Mouse (Mus musculus) left cerebral cortex, adult 2 months (tissue): ENCODE data around the gene Iqca. TPM values are rescaled to one million over a fixed set of nuclear protein-coding genes. Genes with fewer than 3 reads are reported as not detected.

ENCODE experiments used
- DNase-seq, 2 experiments: peaks; one replicate each; pipeline ENCODE4 v3.0.0; 2021 to 2022; ENCODE audit warnings: low spot score in 2 of 2, mixed read lengths in 1 of 2; ENCODE audit errors: extremely low spot score in 1 of 2
- H3K27ac ChIP-seq: fragments of 200-600 bp; 2 replicates; pipeline ENCODE4 v1.8.1; 2022
- H3K4me3 ChIP-seq: fragments of 200-600 bp; 2 replicates; pipeline ENCODE4 v1.8.1; 2022
- CTCF ChIP-seq: fragments of 200-600 bp; IDR thresholded peaks from 2 replicates; pipeline ENCODE4 v1.8.1; 2022; ENCODE audit warnings: antibody characterized with exemption, mild to moderate bottlenecking, moderate library complexity
- intact Hi-C: fragments of 180-260 bp; cut with DNase I; formaldehyde crosslinking; loops from one replicate; pipeline ENCODE4 v1.15.1; 2025
- total RNA-seq, 2 experiments: library from RNA; stranded (reverse); gene quantifications; 2 replicates each; pipeline ENCODE4 v1.2.3; 2021

The Iqca gene
- total RNA-seq, 2 experiments from 2014 or later: 0.29 to 0.75 TPM

- no peak for DNase-seq
- Histone ChIP-seq H3K27ac (no peak overlapping the region), H3K4me3 (no peak overlapping the region)
- TF ChIP-seq CTCF: no peak
- intact Hi-C loops: no loop called here
These were observed 154.5 kb downstream of the Iqca start for GRCm38 (mm10) chr1:89998696-89999095.

- no peak overlapping the region for H3K27ac ChIP-seq
- DNase-seq: no peak
- no peak for TF ChIP-seq CTCF
- intact Hi-C loops: no loop called here
- H3K4me3 ChIP-seq: no peak overlapping the region
These were observed 155.1 kb downstream of the Iqca start for GRCm38 (mm10) chr1:89998076-89998475.

- no peak overlapping the region for H3K4me3 ChIP-seq
- intact Hi-C loops: no loop called here
These were observed 160.9 kb downstream of the Iqca start for GRCm38 (mm10) chr1:89992256-89992655.

More at GRCm38 (mm10) chr1:89992256-89992655, 160.9 kb downstream of the Iqca start:
- no peak for TF ChIP-seq CTCF
- no peak overlapping the region for H3K27ac ChIP-seq
- DNase-seq: no peak

Other genes starting within 250 kb of the Iqca start
- gene Gbx2, start 222.2 kb downstream of the Iqca start, total RNA-seq: under 1 TPM; 0.25 to 0.56 TPM
- gene Asb18, start 138.7 kb downstream of the Iqca start, total RNA-seq: 1 to 10 TPM; 1.1 to 1.3 TPM
- gene Ackr3, start 50.6 kb upstream of the Iqca start, total RNA-seq: 1 to 10 TPM; 7.4 to 9.9 TPM